Mouse (Mus musculus) small intestine, adult 2 months (tissue): ENCODE measurements around the gene Sorl1. TPM values are rescaled to one million over a fixed set of nuclear protein-coding genes. Genes with fewer than 3 reads are reported as not detected.

Source experiments
- H3K27ac ChIP-seq: fragments of 200-500 bp; 2 replicates; pipeline ENCODE4 v1.5.1; 2012; ENCODE audit warnings: low read depth, low read length, control low read depth, inconsistent platforms; ENCODE audit not compliant: insufficient read depth
- H3K27me3 ChIP-seq: fragments of 200-500 bp; 2 replicates; pipeline ENCODE4 v1.6.1; 2012; ENCODE audit warnings: mild to moderate bottlenecking, moderate library complexity, low read length, inconsistent platforms; ENCODE audit not compliant: control insufficient read depth, insufficient read depth
- H3K36me3 ChIP-seq: fragments of 200-500 bp; 2 replicates; pipeline ENCODE4 v1.6.1; 2012; ENCODE audit warnings: mild to moderate bottlenecking, low read length, control low read depth, inconsistent platforms; ENCODE audit not compliant: control insufficient read depth, insufficient read depth
- H3K4me1 ChIP-seq: fragments of 200-500 bp; 2 replicates; pipeline ENCODE4 v1.6.1; 2012; ENCODE audit warnings: low read length, inconsistent platforms, mixed read lengths; ENCODE audit not compliant: control insufficient read depth, insufficient read depth, insufficient read length
- H3K4me3 ChIP-seq: fragments of 200-500 bp; 2 replicates; pipeline ENCODE4 v1.5.1; 2012; ENCODE audit warnings: low read depth, mild to moderate bottlenecking, control low read depth, inconsistent platforms, low read length, moderate library complexity
- CTCF ChIP-seq: fragments of 200-500 bp; IDR thresholded peaks from 2 replicates; pipeline ENCODE4 v1.5.1; 2012; ENCODE audit warnings: low read depth, mild to moderate bottlenecking, control low read depth, inconsistent platforms, low read length, moderate library complexity, mixed read lengths; ENCODE audit not compliant: insufficient replicate concordance, insufficient read length; ENCODE audit errors: extremely low read depth
- POLR2A ChIP-seq: fragments of 200-500 bp; IDR thresholded peaks from 2 replicates; pipeline ENCODE4 v1.6.1; 2012; ENCODE audit warnings: low read depth, mild to moderate bottlenecking, control low read depth, inconsistent platforms, low read length, moderate library complexity
- WGBS: fragments of 180-500 bp; shearing (Covaris S2); methylation state at CpG from one replicate; pipeline ENCODE4 v1.1.7; 2018; 5-methylcytosine and 5-hydroxymethylcytosine counted together
- polyA plus RNA-seq: library from polyadenylated mRNA; depleted of rRNA; stranded (reverse); fragments of >200 nt; gene quantifications from 2 replicates; pipeline ENCODE4 v1.2.3, GENCODE M21; 2012

Gene Sorl1
- polyA plus RNA-seq, 1 experiment: 16.1 TPM

GRCm38 (mm10) chr9:41985052-41985451, 139.0 kb downstream of the Sorl1 start:
- H3K27me3 ChIP-seq: no peaks in the 10 kb centered on the region
- TF ChIP-seq CTCF (no peak), POLR2A (no peak)
- WGBS: 89% methylated on average over 9 of the region's 9 CpGs
- no peak overlapping the region for H3K27ac ChIP-seq
- H3K36me3 ChIP-seq: peaks cover 68% of the 10 kb centered on the region
- H3K4me3 ChIP-seq: no peak overlapping the region
- H3K4me1 ChIP-seq: no peaks in the 10 kb centered on the region

- TF ChIP-seq CTCF: no peak
- no peak for TF ChIP-seq POLR2A
- Histone ChIP-seq H3K4me3 (no peak overlapping the region), H3K36me3 (peaks cover 66% of the 10 kb centered on the region), H3K27ac (no peak overlapping the region), H3K4me1 (no peaks in the 10 kb centered on the region), H3K27me3 (no peaks in the 10 kb centered on the region)
- 91% methylated on average over 11 of the region's 11 CpGs for WGBS
Measured at GRCm38 (mm10) chr9:41984306-41984705, 139.8 kb downstream of the Sorl1 start.

DNA sequence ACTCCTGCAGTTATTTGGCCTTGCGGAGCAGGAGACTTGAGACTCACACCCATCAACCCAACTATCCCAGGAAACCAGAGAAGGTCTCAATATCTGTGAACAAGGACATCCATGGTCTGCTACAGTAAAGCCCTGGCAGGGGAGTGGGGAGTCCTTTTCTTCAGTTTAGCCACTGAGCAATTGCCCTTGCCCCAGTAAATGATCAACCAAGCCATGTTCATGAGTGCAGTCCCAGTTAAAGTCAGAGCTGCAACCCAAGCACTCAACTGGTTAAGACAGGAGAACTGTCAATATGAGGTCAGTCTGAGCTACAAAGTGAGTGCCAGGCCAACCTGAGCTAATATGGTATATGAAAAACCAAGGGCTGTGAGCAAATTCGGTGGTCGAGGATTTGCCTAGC, 140.8 kb downstream of the Sorl1 start:
- no peaks in the 10 kb centered on the region for H3K27me3 ChIP-seq
- no peaks in the 10 kb centered on the region for H3K4me1 ChIP-seq
- H3K27ac ChIP-seq: no peak overlapping the region
- peaks cover 66% of the 10 kb centered on the region for H3K36me3 ChIP-seq
- WGBS: 90% methylated on average over 3 of the region's 3 CpGs
- TF ChIP-seq CTCF (no peak), POLR2A (no peak)
- no peak overlapping the region for H3K4me3 ChIP-seq

GRCm38 (mm10) chr9:41982760-41983159, 141.3 kb downstream of the Sorl1 start:
- Histone ChIP-seq H3K27ac (no peak overlapping the region), H3K4me3 (no peak overlapping the region), H3K4me1 (no peaks in the 10 kb centered on the region), H3K27me3 (no peaks in the 10 kb centered on the region), H3K36me3 (peaks cover 67% of the 10 kb centered on the region)
- no peak for TF ChIP-seq CTCF
- TF ChIP-seq POLR2A: no peak
- 88% methylated on average over 2 of the region's 2 CpGs for WGBS

GRCm38 (mm10) chr9:41982023-41982422, 142.1 kb downstream of the Sorl1 start:
- no peak for TF ChIP-seq POLR2A
- H3K27ac ChIP-seq: no peak overlapping the region
- no peaks in the 10 kb centered on the region for H3K4me1 ChIP-seq
- WGBS: 93% methylated on average over 9 of the region's 9 CpGs
- H3K4me3 ChIP-seq: no peak overlapping the region
- no peaks in the 10 kb centered on the region for H3K27me3 ChIP-seq
- peaks cover 69% of the 10 kb centered on the region for H3K36me3 ChIP-seq

DNA sequence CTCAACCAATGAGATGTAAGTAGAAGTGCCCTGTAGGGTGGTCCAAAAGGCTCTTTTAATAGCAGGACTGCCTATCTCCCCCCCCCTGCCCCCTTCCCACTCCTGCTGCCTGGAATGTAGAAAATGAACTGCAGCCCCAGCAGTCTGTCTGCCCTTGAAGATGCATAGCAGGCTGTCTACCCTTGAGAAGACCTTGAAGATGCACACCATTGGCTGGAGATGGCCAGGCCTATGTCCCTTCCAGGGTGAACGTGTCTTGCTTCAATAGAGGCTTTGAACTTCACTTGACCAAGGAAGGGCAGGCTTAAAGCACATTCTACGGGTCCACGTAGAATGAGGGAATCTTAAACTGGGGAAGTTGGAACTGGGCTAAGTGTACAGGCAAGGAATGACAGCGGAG, 142.8 kb downstream of the Sorl1 start:
- no peaks in the 10 kb centered on the region for H3K4me1 ChIP-seq
- H3K27ac ChIP-seq: no peak overlapping the region
- TF ChIP-seq CTCF (no peak), POLR2A (no peak)
- H3K4me3 ChIP-seq: no peak overlapping the region
- H3K27me3 ChIP-seq: no peaks in the 10 kb centered on the region
- WGBS: 90% methylated on average over 4 of the region's 4 CpGs
- peaks cover 70% of the 10 kb centered on the region for H3K36me3 ChIP-seq

DNA sequence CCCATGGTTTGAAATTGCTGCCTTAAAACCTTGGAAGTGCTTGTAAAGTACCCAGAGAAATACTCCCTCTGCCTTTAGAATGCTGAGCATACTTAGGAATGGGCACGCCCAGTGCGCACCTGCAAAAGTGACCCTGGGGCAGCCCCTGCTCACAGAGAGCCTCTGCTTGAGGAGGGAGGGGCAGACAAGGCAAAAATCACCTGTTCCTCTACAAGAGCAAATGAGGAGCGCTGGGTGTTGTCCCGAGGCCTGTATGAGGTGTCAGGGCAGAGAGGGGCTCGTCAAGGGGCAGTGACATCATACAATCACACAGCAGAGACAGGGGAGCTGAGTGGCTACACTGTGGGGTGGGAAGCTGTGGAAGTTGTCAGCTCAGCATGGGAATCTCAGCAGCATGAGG, 143.3 kb downstream of the Sorl1 start:
- H3K4me1 ChIP-seq: no peaks in the 10 kb centered on the region
- WGBS: 71% methylated on average over 5 of the region's 5 CpGs
- peaks cover 73% of the 10 kb centered on the region for H3K36me3 ChIP-seq
- H3K27ac ChIP-seq: no peak overlapping the region
- H3K27me3 ChIP-seq: no peaks in the 10 kb centered on the region
- no peak overlapping the region for H3K4me3 ChIP-seq
- TF ChIP-seq CTCF: no peak
- no peak for TF ChIP-seq POLR2A

DNA sequence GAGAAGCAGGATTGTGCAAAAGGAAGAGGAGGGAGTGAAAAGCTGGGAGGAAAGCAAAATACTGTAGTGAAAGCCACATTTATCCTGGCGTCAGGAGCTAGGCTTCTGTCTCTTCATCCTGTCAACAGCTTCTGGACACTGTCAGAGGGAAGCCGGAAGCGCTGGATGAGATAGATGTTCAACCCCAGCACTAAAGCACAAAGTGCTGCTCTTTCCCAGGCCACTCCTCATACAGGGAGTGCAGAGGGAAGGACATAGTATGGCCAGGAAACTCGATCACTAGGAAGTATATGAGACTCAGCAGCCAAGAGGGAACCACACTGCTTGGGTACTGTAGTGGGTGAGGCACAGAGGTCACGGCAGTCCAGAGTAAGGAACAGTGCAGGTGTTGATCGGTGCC, 145.7 kb downstream of the Sorl1 start:
- Histone ChIP-seq H3K4me3 (no peak overlapping the region), H3K36me3 (peaks cover 72% of the 10 kb centered on the region), H3K27ac (no peak overlapping the region), H3K4me1 (no peaks in the 10 kb centered on the region), H3K27me3 (no peaks in the 10 kb centered on the region)
- WGBS: 88% methylated on average over 6 of the region's 6 CpGs
- TF ChIP-seq CTCF: no peak
- TF ChIP-seq POLR2A: no peak
